Mouse (Mus musculus): ENCODE data around the gene I0C0044D17Rik. TPM values are rescaled to one million over a fixed set of nuclear protein-coding genes. Genes with fewer than 3 reads are reported as not detected.

I0C0044D17Rik gene
- polyA plus RNA-seq, 1 experiment from 2014 or later: not detected

DNA sequence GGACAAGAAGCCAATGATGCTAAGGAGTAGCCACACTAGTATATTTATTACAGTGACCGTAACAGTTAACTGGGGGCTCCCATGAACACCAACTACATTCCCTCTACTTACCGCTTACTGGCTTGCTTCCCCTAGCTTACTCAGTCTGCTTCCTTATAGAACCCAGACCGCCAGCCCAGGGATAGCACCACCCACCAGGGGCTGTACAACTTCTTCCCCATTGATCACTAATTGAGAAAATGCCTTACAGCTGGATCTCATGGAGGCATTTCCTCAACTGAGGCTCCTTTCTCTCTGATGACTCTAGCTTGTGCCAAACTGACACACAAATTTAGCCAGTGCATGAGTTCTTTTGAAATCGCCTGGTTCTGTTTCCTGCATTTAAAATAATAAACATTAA lies 15.3 kb upstream of the I0C0044D17Rik start:
- ATAC-seq (ENCODE audit: low read depth): peak; percentile 55; the same call in 1 of the 2 replicates
- Histone ChIP-seq H3K4me1 (ENCODE audit: control insufficient read depth, insufficient read depth, low read length) (peaks cover 5% of the 10 kb centered on the region; the same call in 1 of the 2 replicates), H3K27ac (replicated peaks; ENCODE audit: low read depth, low read length) (peak overlapping the region; percentile 44; the same call in 1 of the 2 replicates), H3K9me3 (ENCODE audit: control insufficient read depth, low read length) (no peaks in the 10 kb centered on the region), H3K36me3 (ENCODE audit: control insufficient read depth, insufficient read depth, low read length) (no peaks in the 10 kb centered on the region), H3K9ac (ENCODE audit: low read depth, low read length) (no peak overlapping the region), H3K4me3 (ENCODE audit: low read depth, low read length) (no peak overlapping the region), H3K4me2 (ENCODE audit: low read depth, low read length) (no peak overlapping the region), H3K27me3 (replicated peaks; ENCODE audit: control insufficient read depth, insufficient read depth, low read length) (no peaks in the 10 kb centered on the region)
- DNase-seq (ENCODE audit: low spot score): peak; percentile 70
- 38% methylated on average over 4 of the region's 4 CpGs for WGBS

DNA sequence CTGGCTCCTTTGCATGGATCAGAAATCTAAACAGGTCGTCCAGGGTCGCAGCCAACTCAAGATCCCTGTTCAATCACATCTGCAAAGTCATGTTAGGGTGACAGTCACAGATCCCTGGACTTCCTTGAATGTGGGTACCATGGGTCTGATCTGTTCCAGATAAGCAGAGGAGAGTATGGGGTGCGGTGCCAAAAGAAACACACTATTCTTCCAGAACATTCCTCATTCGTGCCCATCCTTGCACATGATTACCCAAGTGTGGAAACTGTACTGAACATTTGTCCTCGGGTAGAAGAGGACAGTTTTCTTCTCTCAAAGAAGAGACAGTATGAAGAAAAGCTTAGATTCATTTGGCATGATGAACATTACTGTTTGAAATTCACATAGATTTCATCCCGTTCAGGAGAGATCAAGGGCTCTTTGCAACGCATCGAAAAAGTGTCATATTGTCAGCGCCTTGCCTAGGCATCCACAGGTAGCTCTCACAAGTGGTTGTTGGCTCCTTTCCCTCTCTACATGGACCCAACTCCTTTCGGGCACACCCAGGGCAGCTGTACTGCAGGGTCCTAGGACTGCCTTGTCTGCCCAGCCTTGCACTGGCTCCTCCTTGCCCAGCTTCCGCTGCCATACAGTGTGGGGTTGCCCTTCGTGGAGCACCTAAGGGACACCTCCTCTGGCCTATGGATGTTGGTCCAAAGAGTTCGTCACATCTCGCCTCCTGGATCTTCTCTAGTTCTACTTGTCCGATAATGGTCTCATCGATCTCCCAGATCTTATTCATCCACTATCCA lies 14.3 kb upstream of the I0C0044D17Rik start:
- ATAC-seq (ENCODE audit: low read depth) (no peak), DNase-seq (ENCODE audit: low spot score) (no peak)
- Histone ChIP-seq H3K4me1 (ENCODE audit: control insufficient read depth, insufficient read depth, low read length) (peaks cover 5% of the 10 kb centered on the region; the same call in 1 of the 2 replicates), H3K27ac (replicated peaks; ENCODE audit: low read depth, low read length) (no peak overlapping the region), H3K36me3 (ENCODE audit: control insufficient read depth, insufficient read depth, low read length) (no peaks in the 10 kb centered on the region), H3K4me2 (ENCODE audit: low read depth, low read length) (no peak overlapping the region), H3K27me3 (replicated peaks; ENCODE audit: control insufficient read depth, insufficient read depth, low read length) (no peaks in the 10 kb centered on the region), H3K9me3 (ENCODE audit: control insufficient read depth, low read length) (no peaks in the 10 kb centered on the region), H3K4me3 (ENCODE audit: low read depth, low read length) (no peak overlapping the region), H3K9ac (ENCODE audit: low read depth, low read length) (no peak overlapping the region)
- WGBS: 91% methylated on average over 16 of the region's 16 CpGs

DNA sequence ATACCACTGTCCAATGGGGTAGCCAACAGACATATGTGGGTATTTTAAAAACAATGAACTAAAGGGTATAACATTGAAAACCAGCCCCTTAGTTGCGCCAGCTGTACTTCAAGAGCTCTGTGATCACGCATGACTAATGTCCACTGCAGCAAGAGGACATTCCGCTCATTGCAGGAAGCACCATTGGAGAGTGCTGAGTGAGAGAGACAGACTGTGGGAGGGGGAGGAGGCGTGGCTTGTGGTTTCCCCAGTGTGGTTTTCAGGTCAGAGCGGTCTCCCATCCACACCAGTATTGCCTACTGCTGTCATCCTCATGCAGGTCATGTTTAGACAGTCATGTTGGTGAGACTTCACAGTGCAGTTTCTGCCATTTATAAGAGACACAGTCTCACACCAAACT lies 12.9 kb upstream of the I0C0044D17Rik start:
- no peaks in the 10 kb centered on the region for H3K36me3 ChIP-seq (ENCODE audit: control insufficient read depth, insufficient read depth, low read length)
- no peak overlapping the region for H3K9ac ChIP-seq (ENCODE audit: low read depth, low read length)
- peaks cover 5% of the 10 kb centered on the region; the same call in 1 of the 2 replicates for H3K4me1 ChIP-seq (ENCODE audit: control insufficient read depth, insufficient read depth, low read length)
- H3K4me2 ChIP-seq (ENCODE audit: low read depth, low read length): no peak overlapping the region
- WGBS: 49% methylated on average over 5 of the region's 5 CpGs
- no peak overlapping the region for H3K4me3 ChIP-seq (ENCODE audit: low read depth, low read length)
- no peak overlapping the region for H3K27ac ChIP-seq (replicated peaks; ENCODE audit: low read depth, low read length)
- DNase-seq (ENCODE audit: low spot score): peak; percentile 50
- ATAC-seq (ENCODE audit: low read depth): no peak
- H3K27me3 ChIP-seq (replicated peaks; ENCODE audit: control insufficient read depth, insufficient read depth, low read length): no peaks in the 10 kb centered on the region
- H3K9me3 ChIP-seq (ENCODE audit: control insufficient read depth, low read length): no peaks in the 10 kb centered on the region

DNA sequence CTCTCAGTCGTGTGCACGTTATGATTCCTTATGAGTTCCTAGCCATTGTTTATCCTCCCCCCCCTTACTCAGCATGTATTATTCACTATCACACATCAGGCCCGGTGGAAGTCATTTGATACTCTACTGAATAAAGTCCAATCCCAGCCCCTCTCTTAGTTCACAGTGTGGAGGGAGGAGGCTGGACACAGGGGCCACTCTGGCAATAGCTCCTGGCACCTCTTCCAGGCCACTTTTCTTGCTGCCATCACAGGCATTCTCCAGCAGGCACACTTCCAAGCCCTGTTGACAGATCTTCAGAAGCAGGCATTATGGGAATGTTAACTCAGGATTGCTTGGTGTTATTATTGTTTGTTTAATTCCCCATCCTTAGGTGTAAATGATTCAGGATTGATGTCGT lies 11.1 kb upstream of the I0C0044D17Rik start:
- WGBS: 36% methylated on average over 4 of the region's 4 CpGs
- no peak for ATAC-seq (ENCODE audit: low read depth)

DNA sequence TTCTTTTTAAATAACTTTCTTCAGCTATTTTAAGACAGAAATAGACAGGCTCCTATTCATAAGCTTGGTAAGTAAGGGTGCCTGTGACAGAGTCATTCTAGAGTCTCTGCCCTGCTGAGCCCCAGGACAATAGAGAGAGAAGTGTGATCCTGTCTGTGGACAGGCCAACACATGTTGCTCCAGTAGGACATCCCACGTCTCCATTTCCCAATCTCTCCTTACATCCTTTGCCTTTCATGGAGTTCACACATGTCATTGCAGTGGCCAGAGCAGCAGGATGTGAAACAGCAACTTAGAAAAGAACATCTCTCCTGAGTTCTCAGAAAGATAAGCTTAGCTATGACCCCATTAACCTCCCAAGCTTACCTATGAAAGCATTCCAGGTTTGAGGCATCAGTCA lies 8.1 kb upstream of the I0C0044D17Rik start:
- no peaks in the 10 kb centered on the region for H3K27me3 ChIP-seq (replicated peaks; ENCODE audit: control insufficient read depth, insufficient read depth, low read length)
- no peak overlapping the region for H3K9ac ChIP-seq (ENCODE audit: low read depth, low read length)
- no peaks in the 10 kb centered on the region for H3K36me3 ChIP-seq (ENCODE audit: control insufficient read depth, insufficient read depth, low read length)
- no peaks in the 10 kb centered on the region for H3K9me3 ChIP-seq (ENCODE audit: control insufficient read depth, low read length)
- H3K4me1 ChIP-seq (ENCODE audit: control insufficient read depth, insufficient read depth, low read length): no peaks in the 10 kb centered on the region
- H3K4me3 ChIP-seq (ENCODE audit: low read depth, low read length): no peak overlapping the region
- no peak for ATAC-seq (ENCODE audit: low read depth)
- WGBS: 55% methylated on average over 1 of the region's 1 CpGs
- no peak overlapping the region for H3K4me2 ChIP-seq (ENCODE audit: low read depth, low read length)
- no peak for DNase-seq (ENCODE audit: low spot score)
- no peak overlapping the region for H3K27ac ChIP-seq (replicated peaks; ENCODE audit: low read depth, low read length)

More for the DNA sequence above, 11.1 kb upstream of the I0C0044D17Rik start:
- Histone ChIP-seq H3K4me3 (ENCODE audit: low read depth, low read length) (no peak overlapping the region), H3K27ac (replicated peaks; ENCODE audit: low read depth, low read length) (no peak overlapping the region), H3K4me2 (ENCODE audit: low read depth, low read length) (no peak overlapping the region), H3K9me3 (ENCODE audit: control insufficient read depth, low read length) (no peaks in the 10 kb centered on the region), H3K36me3 (ENCODE audit: control insufficient read depth, insufficient read depth, low read length) (no peaks in the 10 kb centered on the region), H3K27me3 (replicated peaks; ENCODE audit: control insufficient read depth, insufficient read depth, low read length) (no peaks in the 10 kb centered on the region), H3K9ac (ENCODE audit: low read depth, low read length) (no peak overlapping the region), H3K4me1 (ENCODE audit: control insufficient read depth, insufficient read depth, low read length) (peaks cover 5% of the 10 kb centered on the region; the same call in 1 of the 2 replicates)
- peak; percentile 18 for DNase-seq (ENCODE audit: low spot score)

DNA sequence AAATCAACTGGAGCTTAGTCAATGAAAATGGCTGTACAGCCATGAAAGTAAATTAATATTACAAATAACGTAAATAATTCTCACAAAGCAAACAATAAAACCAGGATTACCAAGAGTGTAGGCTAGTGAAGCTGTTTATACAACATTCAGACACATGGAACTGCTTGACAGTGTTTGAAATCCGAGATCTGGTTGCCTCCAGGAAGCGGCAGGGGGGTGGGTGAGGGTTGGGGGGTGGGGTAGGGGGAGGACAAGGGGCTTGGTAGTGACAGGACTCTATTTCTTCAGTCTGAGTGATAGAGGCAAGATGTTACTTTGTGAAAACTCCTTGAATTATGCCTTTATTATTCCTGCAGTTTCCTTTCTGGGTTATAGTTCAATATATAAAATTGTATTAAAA lies 3.1 kb upstream of the I0C0044D17Rik start:
- no peak for ATAC-seq (ENCODE audit: low read depth)
- no peak overlapping the region for H3K27ac ChIP-seq (replicated peaks; ENCODE audit: low read depth, low read length)
- no peaks in the 10 kb centered on the region for H3K9me3 ChIP-seq (ENCODE audit: control insufficient read depth, low read length)
- no peaks in the 10 kb centered on the region for H3K36me3 ChIP-seq (ENCODE audit: control insufficient read depth, insufficient read depth, low read length)
- no peak overlapping the region for H3K9ac ChIP-seq (ENCODE audit: low read depth, low read length)
- WGBS: 11% methylated on average over 3 of the region's 3 CpGs
- DNase-seq (ENCODE audit: low spot score): no peak
- H3K4me2 ChIP-seq (ENCODE audit: low read depth, low read length): no peak overlapping the region
- H3K27me3 ChIP-seq (replicated peaks; ENCODE audit: control insufficient read depth, insufficient read depth, low read length): no peaks in the 10 kb centered on the region
- H3K4me1 ChIP-seq (ENCODE audit: control insufficient read depth, insufficient read depth, low read length): peaks cover 7% of the 10 kb centered on the region; the same call in 1 of the 2 replicates
- no peak overlapping the region for H3K4me3 ChIP-seq (ENCODE audit: low read depth, low read length)

DNA sequence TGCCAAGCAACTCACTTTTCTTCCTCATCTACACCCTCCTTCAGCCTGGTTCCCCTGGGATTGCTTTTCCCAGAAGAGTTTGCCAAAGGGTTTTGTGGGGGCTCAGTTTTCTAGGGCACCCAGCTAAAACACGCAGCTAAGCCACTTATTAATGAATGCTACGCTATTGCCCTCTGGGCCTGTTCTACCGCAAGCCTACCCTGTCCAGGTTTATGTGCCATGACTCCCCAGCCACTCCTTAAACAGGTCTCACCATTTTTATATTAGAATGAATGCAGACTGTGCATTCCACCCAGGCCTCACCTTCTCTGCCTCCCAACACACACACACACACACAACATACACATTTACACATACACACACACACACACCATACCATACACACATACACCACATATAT lies 593 bp downstream of the I0C0044D17Rik start:
- DNase-seq (ENCODE audit: low spot score) (no peak), ATAC-seq (ENCODE audit: low read depth) (no peak)
- Histone ChIP-seq H3K4me3 (ENCODE audit: low read depth, low read length) (no peak overlapping the region), H3K4me1 (ENCODE audit: control insufficient read depth, insufficient read depth, low read length) (peaks cover 12% of the 10 kb centered on the region), H3K9me3 (ENCODE audit: control insufficient read depth, low read length) (no peaks in the 10 kb centered on the region), H3K36me3 (ENCODE audit: control insufficient read depth, insufficient read depth, low read length) (no peaks in the 10 kb centered on the region), H3K27me3 (replicated peaks; ENCODE audit: control insufficient read depth, insufficient read depth, low read length) (no peaks in the 10 kb centered on the region), H3K27ac (replicated peaks; ENCODE audit: low read depth, low read length) (no peak overlapping the region), H3K9ac (ENCODE audit: low read depth, low read length) (no peak overlapping the region), H3K4me2 (ENCODE audit: low read depth, low read length) (no peak overlapping the region)
- 67% methylated on average over 3 of the region's 3 CpGs for WGBS

DNA sequence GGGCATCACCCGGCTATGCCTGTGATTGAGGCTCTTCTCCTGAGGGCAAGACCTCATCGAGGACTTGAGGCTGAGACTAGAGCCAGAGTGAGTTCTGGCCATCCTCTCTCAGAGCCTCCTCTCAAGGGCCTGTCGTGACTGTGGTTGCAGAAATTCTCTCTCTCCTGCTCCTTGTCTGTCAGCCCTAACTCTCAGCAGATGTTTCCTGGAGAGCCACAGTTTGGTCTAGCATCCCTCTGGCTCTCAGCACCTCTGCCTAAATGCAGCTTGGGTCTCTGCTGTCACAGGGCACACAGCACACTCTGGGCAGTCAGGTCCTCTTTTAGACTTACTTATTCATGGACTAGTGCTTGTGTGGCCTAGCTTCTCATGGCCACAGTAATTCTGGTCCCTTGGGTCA lies 1.2 kb downstream of the I0C0044D17Rik start:
- no peak overlapping the region for H3K4me3 ChIP-seq (ENCODE audit: low read depth, low read length)
- no peak overlapping the region for H3K9ac ChIP-seq (ENCODE audit: low read depth, low read length)
- H3K36me3 ChIP-seq (ENCODE audit: control insufficient read depth, insufficient read depth, low read length): no peaks in the 10 kb centered on the region
- no peak for ATAC-seq (ENCODE audit: low read depth)
- H3K4me1 ChIP-seq (ENCODE audit: control insufficient read depth, insufficient read depth, low read length): peaks cover 15% of the 10 kb centered on the region
- H3K27me3 ChIP-seq (replicated peaks; ENCODE audit: control insufficient read depth, insufficient read depth, low read length): no peaks in the 10 kb centered on the region
- DNase-seq (ENCODE audit: low spot score): no peak
- H3K9me3 ChIP-seq (ENCODE audit: control insufficient read depth, low read length): no peaks in the 10 kb centered on the region
- WGBS: 33% methylated on average over 3 of the region's 3 CpGs
- H3K27ac ChIP-seq (replicated peaks; ENCODE audit: low read depth, low read length): no peak overlapping the region
- no peak overlapping the region for H3K4me2 ChIP-seq (ENCODE audit: low read depth, low read length)
